Mouse (Mus musculus): Measurements from ENCODE around the gene Aurkb.

Gene Aurkb

GRCm38 (mm10) chr11:69036486-69037230 is 8.8 kb upstream of the Aurkb start:
- DNase-seq (ENCODE audit: low spot score): peak; percentile 94

- peak; percentile 96 for DNase-seq (ENCODE audit: low spot score)
Observed at GRCm38 (mm10) chr11:69037231-69038061, 8.0 kb upstream of the Aurkb start.

- no peak for DNase-seq (ENCODE audit: low spot score)
Observed at GRCm38 (mm10) chr11:69038173-69038572, 7.3 kb upstream of the Aurkb start.

GRCm38 (mm10) chr11:69046395-69046774 is 938 bp downstream of the Aurkb start:
- no peak for DNase-seq (ENCODE audit: low spot score)

- DNase-seq (ENCODE audit: low spot score): no peak
Observed at GRCm38 (mm10) chr11:69047592-69047991, 2.1 kb downstream of the Aurkb start.

GRCm38 (mm10) chr11:69048151-69048550 is 2.7 kb downstream of the Aurkb start:
- DNase-seq (ENCODE audit: low spot score): no peak

- no peak for DNase-seq (ENCODE audit: low spot score)
Observed at GRCm38 (mm10) chr11:69050748-69051147, 5.3 kb downstream of the Aurkb start.

- no peak for DNase-seq (ENCODE audit: low spot score)
Observed at GRCm38 (mm10) chr11:69051771-69052170, 6.3 kb downstream of the Aurkb start.

- DNase-seq (ENCODE audit: low spot score): no peak
Observed at GRCm38 (mm10) chr11:69052824-69053421, 7.5 kb downstream of the Aurkb start.

GRCm38 (mm10) chr11:69053848-69054247 is 8.4 kb downstream of the Aurkb start:
- DNase-seq (ENCODE audit: low spot score): no peak

- DNase-seq (ENCODE audit: low spot score): no peak
Observed at GRCm38 (mm10) chr11:69058265-69058664, 12.8 kb downstream of the Aurkb start.

- DNase-seq (ENCODE audit: low spot score): no peak
Observed at GRCm38 (mm10) chr11:69058729-69059356, 13.4 kb downstream of the Aurkb start.

- DNase-seq (ENCODE audit: low spot score): peak; percentile 98
Observed at GRCm38 (mm10) chr11:69059357-69059974, 14.0 kb downstream of the Aurkb start, which contains the start of gene Borcs6. Borcs6 (plus strand) TSS chr11:69059717.

- peak; percentile 65 for DNase-seq (ENCODE audit: low spot score)
Observed at GRCm38 (mm10) chr11:69059975-69060411, 14.5 kb downstream of the Aurkb start.

- peak; percentile 41 for DNase-seq (ENCODE audit: low spot score)
Observed at GRCm38 (mm10) chr11:69060448-69061254, 15.2 kb downstream of the Aurkb start.

- peak; percentile 36 for DNase-seq (ENCODE audit: low spot score)
Observed at GRCm38 (mm10) chr11:69061255-69061912, 15.9 kb downstream of the Aurkb start.

GRCm38 (mm10) chr11:69062194-69062760 is 16.8 kb downstream of the Aurkb start:
- DNase-seq (ENCODE audit: low spot score): peak; percentile 87

GRCm38 (mm10) chr11:69062761-69063224 is 17.3 kb downstream of the Aurkb start:
- DNase-seq (ENCODE audit: low spot score): peak; percentile 97

GRCm38 (mm10) chr11:69063413-69064201 is 18.2 kb downstream of the Aurkb start:
- peak; percentile 84 for DNase-seq (ENCODE audit: low spot score)
